ENCODE assay signal across 8 mouse cellular contexts in genomic region chr8:116943161-116943554, GRCm38 (mm10). TPM values are rescaled to one million over a fixed set of nuclear protein-coding genes. Genes with fewer than 3 reads are reported as not detected.
DNase-seq lines count a peak whose midpoint lies in the region; ATAC-seq and TF ChIP-seq lines count a peak whose summit lies in the region.

Gene Atmin (plus strand): TSS chr8:116943393.

- DNase-seq in 3134 (ENCODE audit: extremely low read depth, insufficient read length, low spot score): peak; percentile 87
- DNase-seq in adrenal gland, postnatal 25 days: peak; percentile 92
- DNase-seq in embryonic facial prominence, embryonic 11.5 days (ENCODE audit: low spot score): peak; percentile 93
- peak; percentile 90 for DNase-seq in limb, embryonic 11.5 days (ENCODE audit: low spot score)
- peak; percentile 77 for DNase-seq in spleen, adult 12 weeks (ENCODE audit: low spot score)

- ATAC-seq in embryonic facial prominence, embryonic 11.5 days (replicated peaks; ENCODE audit: insufficient number of reproducible peaks, low FRiP score, low TSS enrichment, low read depth): peak; percentile 74
- ATAC-seq in granulocyte monocyte progenitor cell, adult 5-6 weeks (replicated peaks; ENCODE audit: poor library complexity, severe bottlenecking): peak; percentile 60
- peak; percentile 89 for ATAC-seq in intestine, postnatal 0 days
- peak; percentile 86 for ATAC-seq in limb, embryonic 11.5 days (ENCODE audit: insufficient number of reproducible peaks, low FRiP score, low TSS enrichment, low read depth)
- ATAC-seq in midbrain, embryonic 13.5 days: peak; percentile 88

- peak within 1 kb of the TSS; percentile 82 for H3K9ac ChIP-seq in embryonic facial prominence, embryonic 11.5 days (replicated peaks; ENCODE audit: low read length)
- peak within 1 kb of the TSS; percentile 84 for H3K9ac ChIP-seq in intestine, postnatal 0 days (ENCODE audit: low read depth, low read length)
- H3K9ac ChIP-seq in limb, embryonic 11.5 days (ENCODE audit: low read length): peak within 1 kb of the TSS; percentile 84
- peak within 1 kb of the TSS; percentile 93 for H3K9ac ChIP-seq in midbrain, embryonic 13.5 days (replicated peaks)

- H3K36me3 ChIP-seq in embryonic facial prominence, embryonic 11.5 days (replicated peaks; ENCODE audit: control insufficient read depth, insufficient read depth, low read depth, low read length): no peaks in the 10 kb centered on the region
- H3K36me3 ChIP-seq in intestine, postnatal 0 days (ENCODE audit: control insufficient read depth, insufficient read depth): peaks cover 9% of the 10 kb centered on the region; the same call in 1 of the 2 replicates
- H3K36me3 ChIP-seq in limb, embryonic 11.5 days (ENCODE audit: control insufficient read depth, insufficient read depth, low read length): no peaks in the 10 kb centered on the region
- 0 out of 2 replicates have a peak, but pooled peaks cover 2% of the 10 kb centered on the region for H3K36me3 ChIP-seq in midbrain, embryonic 13.5 days

- H3K4me3 ChIP-seq in embryonic facial prominence, embryonic 11.5 days (ENCODE audit: low read depth, low read length): peak within 1 kb of the TSS; percentile 97
- H3K4me3 ChIP-seq in intestine, postnatal 0 days (ENCODE audit: low read depth, low read length): peak within 1 kb of the TSS; percentile 94
- H3K4me3 ChIP-seq in limb, embryonic 11.5 days (ENCODE audit: low read depth, low read length): peak within 1 kb of the TSS; percentile 95
- H3K4me3 ChIP-seq in midbrain, embryonic 13.5 days (replicated peaks): peak within 1 kb of the TSS; percentile 90

- peak; percentile 79 for TF ChIP-seq CTCF in intestine, postnatal 0 days (IDR thresholded peaks at IDR 0.05; ENCODE audit: low read depth)

- H3K4me1 ChIP-seq in embryonic facial prominence, embryonic 11.5 days (ENCODE audit: control insufficient read depth, insufficient read depth, low read length): no peaks in the 10 kb centered on the region
- H3K4me1 ChIP-seq in intestine, postnatal 0 days (replicated peaks; ENCODE audit: control insufficient read depth, insufficient read depth, low read length): no peaks in the 10 kb centered on the region; the same call in 1 of the 2 replicates
- peaks cover 4% of the 10 kb centered on the region; the same call in 1 of the 2 replicates for H3K4me1 ChIP-seq in limb, embryonic 11.5 days (ENCODE audit: control insufficient read depth, insufficient read depth, low read length)
- H3K4me1 ChIP-seq in midbrain, embryonic 13.5 days (replicated peaks): peaks cover 31% of the 10 kb centered on the region

- under 1% methylated on average over 38 of the region's 46 CpGs for WGBS in embryonic facial prominence, embryonic 11.5 days
- under 1% methylated on average over 46 of the region's 46 CpGs for WGBS in intestine, postnatal 0 days
- WGBS in limb, embryonic 11.5 days: under 1% methylated on average over 45 of the region's 46 CpGs
- whole genome bisulfite sequencing in midbrain, embryonic 13.5 days: under 1% methylated on average over 38 of the region's 46 CpGs

- H3K9me3 ChIP-seq in embryonic facial prominence, embryonic 11.5 days (replicated peaks; ENCODE audit: control insufficient read depth, low read length): no peaks in the 10 kb centered on the region
- no peaks in the 10 kb centered on the region for H3K9me3 ChIP-seq in intestine, postnatal 0 days (ENCODE audit: control insufficient read depth)
- H3K9me3 ChIP-seq in limb, embryonic 11.5 days (ENCODE audit: control insufficient read depth, low read length): no peaks in the 10 kb centered on the region
- H3K9me3 ChIP-seq in midbrain, embryonic 13.5 days: no peaks in the 10 kb centered on the region

- no peaks in the 10 kb centered on the region for H3K27me3 ChIP-seq in embryonic facial prominence, embryonic 11.5 days (ENCODE audit: control insufficient read depth, insufficient read depth, low read length)
- H3K27me3 ChIP-seq in intestine, postnatal 0 days (replicated peaks; ENCODE audit: control insufficient read depth, insufficient read depth, low read length): no peaks in the 10 kb centered on the region
- no peaks in the 10 kb centered on the region for H3K27me3 ChIP-seq in limb, embryonic 11.5 days (ENCODE audit: control insufficient read depth, insufficient read depth, low read length)
- no peaks in the 10 kb centered on the region for H3K27me3 ChIP-seq in midbrain, embryonic 13.5 days

- peak within 1 kb of the TSS; percentile 90 for H3K4me2 ChIP-seq in embryonic facial prominence, embryonic 11.5 days (ENCODE audit: low read depth, low read length)
- peak within 1 kb of the TSS; percentile 93 for H3K4me2 ChIP-seq in intestine, postnatal 0 days (replicated peaks; ENCODE audit: low read depth)
- H3K4me2 ChIP-seq in limb, embryonic 11.5 days (ENCODE audit: low read depth, severe bottlenecking): peak within 1 kb of the TSS; percentile 95
- H3K4me2 ChIP-seq in midbrain, embryonic 13.5 days (replicated peaks): peak within 1 kb of the TSS; percentile 97

- no peak within 1 kb of the TSS for H3K27ac ChIP-seq in embryonic facial prominence, embryonic 11.5 days (replicated peaks; ENCODE audit: low read depth, low read length)
- H3K27ac ChIP-seq in intestine, postnatal 0 days (ENCODE audit: low read depth, low read length): peak within 1 kb of the TSS; percentile 47; the same call in 1 of the 2 replicates
- no peak within 1 kb of the TSS for H3K27ac ChIP-seq in limb, embryonic 11.5 days (replicated peaks; ENCODE audit: low read depth, low read length)
- peak within 1 kb of the TSS; percentile 56 for H3K27ac ChIP-seq in midbrain, embryonic 13.5 days

RNA-seq across cellular contexts. Expression of gene Atmin, which starts in this region (rescaled TPM):
- 20.6 and 23.8 TPM in 2 replicates for total RNA-seq in adrenal gland, postnatal 25 days (2021)
- polyA plus RNA-seq in embryonic facial prominence, embryonic 11.5 days (2014; fragmentation: Nextera tagmentation; extraction: Ambion mirVana): 12.7 and 13.1 TPM in 2 replicates
- 9.8 and 10.8 TPM in 2 replicates for total RNA-seq in granulocyte monocyte progenitor cell, adult 5-6 weeks (2014; fragmentation: Nextera tagmentation)
- 10.6 and 15.1 TPM in 2 replicates for total RNA-seq in granulocyte monocyte progenitor cell, adult 5-6 weeks (2017)
- polyA plus RNA-seq in intestine, postnatal 0 days (2015; fragmentation: Nextera tagmentation; extraction: Ambion mirVana): 5.5 and 6.2 TPM in 2 replicates
- polyA plus RNA-seq in limb, embryonic 11.5 days (2014; fragmentation: Nextera tagmentation; extraction: Ambion mirVana): 13.4 and 14.8 TPM in 2 replicates
- polyA plus RNA-seq in midbrain, embryonic 13.5 days (2015; fragmentation: Nextera tagmentation; extraction: Ambion mirVana): 18.1 and 20.1 TPM in 2 replicates

Comparison
In these comparisons a context has a peak if more than half of its experiments do, and no peak if none do; other contexts are left out.
1. H3K27ac ChIP-seq: peak in intestine, postnatal 0 days (single experiment) and midbrain, embryonic 13.5 days (single experiment); none in embryonic facial prominence, embryonic 11.5 days (single experiment) and limb, embryonic 11.5 days (single experiment).
2. Peak in every context shown above with its lines, with median percentiles within 50 percentile points of each other: DNase-seq, ATAC-seq, H3K4me2 ChIP-seq, H3K4me3 ChIP-seq and H3K9ac ChIP-seq.